Mouse (Mus musculus): ENCODE results near the gene Insyn1.
A peak's percentile ranks its signal among the peaks of the same experiment; 100 is the strongest.

Insyn1 gene

DNA sequence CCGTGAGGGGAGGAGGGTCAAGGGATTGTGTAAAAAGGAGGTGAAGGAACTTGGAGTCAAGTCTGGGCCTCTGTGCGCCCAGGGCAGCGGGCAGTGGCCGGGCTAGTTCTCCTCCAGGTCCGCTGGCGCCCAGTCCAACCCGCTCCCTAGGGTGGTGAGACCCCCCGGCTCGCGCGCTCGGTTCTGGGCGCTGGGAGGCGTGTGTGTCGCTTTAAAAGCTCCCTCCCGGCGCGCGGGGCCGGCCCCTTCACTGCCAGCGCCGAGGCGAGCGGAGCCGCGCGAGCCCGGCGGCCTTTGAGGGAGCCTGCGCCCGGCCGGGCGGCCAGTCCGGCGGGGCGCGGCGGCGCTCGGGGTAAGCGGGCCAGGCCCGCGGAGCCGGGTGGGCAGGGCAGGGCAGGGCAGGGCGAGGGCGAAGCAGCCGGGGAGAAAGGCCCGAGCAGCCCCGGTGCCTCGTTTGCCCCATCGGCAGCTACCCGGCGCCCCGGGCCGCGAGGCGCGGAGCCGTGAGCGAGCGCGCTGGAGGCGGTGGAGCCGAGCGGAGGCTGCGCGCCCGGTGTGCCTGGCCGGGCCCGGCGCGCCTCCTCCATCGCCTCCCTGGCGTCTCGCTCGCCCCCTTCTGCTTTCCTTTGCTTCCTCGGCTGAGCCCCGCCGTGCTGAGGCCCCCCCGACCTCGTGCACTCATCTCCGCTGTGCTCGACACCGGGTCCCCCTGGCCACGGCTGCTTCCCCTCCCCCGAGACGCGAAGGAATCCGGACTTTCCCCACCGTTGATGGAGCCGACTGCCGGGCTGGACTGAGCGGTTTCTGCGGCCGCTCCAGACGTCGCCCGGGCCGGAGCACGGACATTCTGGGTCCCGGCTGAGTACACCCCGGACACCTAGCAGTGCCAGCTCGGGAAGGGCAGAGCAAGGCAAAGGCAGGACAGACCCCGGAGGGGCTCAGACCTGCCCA is at the start of gene Insyn1:
TSS of gene Insyn1 (plus strand) at position 753 of the 951 bp plus-strand sequence.
- peak; percentile 18 to 65 for DNase-seq (ENCODE audit: low spot score in 2 of 2)

DNA sequence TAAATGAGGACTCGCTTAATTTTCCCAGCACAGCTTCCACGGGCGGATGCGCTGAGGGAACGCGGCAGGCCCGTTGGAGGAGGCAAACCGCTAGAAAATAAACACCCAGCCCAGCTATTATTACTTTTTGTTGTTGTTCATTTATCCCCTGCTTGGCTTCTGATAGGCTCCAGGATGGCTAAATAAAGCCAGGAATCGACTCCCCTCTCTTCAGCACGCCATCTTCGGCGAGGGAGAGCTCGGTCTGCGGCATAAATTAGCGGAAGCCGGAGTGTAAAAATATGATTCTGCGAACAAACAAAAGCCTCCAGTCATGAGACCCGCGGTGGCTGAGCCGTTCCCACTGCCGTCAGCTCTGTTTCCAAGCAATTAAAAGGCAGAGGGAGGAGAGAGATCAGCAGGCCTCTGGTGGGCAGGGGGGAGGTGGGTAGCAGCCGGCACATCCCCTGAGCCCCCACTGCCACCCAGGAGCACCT is 49.4 kb upstream of the Insyn1 start:
- DNase-seq (ENCODE audit: low spot score in 2 of 2), result no peak

GRCm38 (mm10) chr9:58440100-58440499 is 48.3 kb upstream of the Insyn1 start:
- DNase-seq (ENCODE audit: low spot score in 2 of 2), result no peak

DNA sequence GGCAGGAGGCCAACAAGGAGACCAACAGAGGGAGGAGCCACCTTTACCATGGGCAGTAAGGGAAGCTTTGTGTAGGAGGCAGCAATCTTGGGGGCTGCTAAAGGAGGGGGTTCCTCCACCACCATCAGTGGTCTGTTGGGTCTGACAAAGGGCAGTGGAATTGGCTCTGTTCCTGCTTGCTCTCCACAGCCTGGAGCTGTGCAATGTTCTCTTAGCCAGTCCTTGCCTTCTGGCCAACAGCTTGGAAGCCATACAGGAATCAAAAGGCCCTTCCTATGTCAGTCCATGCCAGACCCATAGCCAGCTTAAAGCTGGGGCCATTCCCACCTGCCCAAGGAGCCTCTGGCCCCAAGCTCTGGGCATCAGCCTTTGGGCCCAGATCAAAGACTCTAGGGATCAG is 47.8 kb upstream of the Insyn1 start:
- DNase-seq (ENCODE audit: low spot score in 2 of 2), result no peak

DNA sequence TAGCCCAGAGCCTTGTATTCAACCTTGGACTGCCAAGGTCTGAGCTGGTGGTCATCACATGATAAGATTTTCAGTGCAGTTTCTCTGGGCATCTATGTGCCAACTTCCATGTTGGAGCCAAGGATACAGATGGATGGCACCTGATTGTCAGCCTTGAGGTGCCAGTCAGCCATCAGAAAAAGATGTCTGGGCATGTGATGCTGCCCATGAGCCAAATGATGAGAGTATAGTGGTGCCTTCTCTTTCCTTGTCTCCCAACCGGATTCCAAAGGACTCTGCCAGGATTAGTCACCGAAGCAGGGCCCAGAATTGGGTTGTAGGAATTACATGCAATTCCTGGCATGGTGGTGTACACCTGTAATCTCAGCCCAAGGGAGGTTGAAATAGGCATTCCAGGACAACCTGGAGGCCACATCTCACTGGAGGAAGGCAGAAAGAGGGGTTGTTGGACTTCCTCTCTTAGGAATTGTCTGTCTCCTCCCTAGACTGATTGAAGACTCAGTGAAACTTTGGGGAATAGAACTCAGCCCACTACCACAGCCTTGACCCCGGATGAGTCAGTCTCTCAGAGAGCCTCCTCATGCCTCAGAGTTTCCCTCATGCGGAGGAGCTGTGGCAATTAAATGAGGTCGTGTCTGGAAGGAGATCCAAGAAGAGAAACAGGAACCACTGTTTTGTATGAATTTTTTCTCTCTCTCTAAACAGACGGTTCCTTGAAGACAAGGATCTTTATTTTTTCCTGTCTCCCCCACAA is 46.9 kb upstream of the Insyn1 start:
- DNase-seq (ENCODE audit: low spot score in 2 of 2), result no peak

DNA sequence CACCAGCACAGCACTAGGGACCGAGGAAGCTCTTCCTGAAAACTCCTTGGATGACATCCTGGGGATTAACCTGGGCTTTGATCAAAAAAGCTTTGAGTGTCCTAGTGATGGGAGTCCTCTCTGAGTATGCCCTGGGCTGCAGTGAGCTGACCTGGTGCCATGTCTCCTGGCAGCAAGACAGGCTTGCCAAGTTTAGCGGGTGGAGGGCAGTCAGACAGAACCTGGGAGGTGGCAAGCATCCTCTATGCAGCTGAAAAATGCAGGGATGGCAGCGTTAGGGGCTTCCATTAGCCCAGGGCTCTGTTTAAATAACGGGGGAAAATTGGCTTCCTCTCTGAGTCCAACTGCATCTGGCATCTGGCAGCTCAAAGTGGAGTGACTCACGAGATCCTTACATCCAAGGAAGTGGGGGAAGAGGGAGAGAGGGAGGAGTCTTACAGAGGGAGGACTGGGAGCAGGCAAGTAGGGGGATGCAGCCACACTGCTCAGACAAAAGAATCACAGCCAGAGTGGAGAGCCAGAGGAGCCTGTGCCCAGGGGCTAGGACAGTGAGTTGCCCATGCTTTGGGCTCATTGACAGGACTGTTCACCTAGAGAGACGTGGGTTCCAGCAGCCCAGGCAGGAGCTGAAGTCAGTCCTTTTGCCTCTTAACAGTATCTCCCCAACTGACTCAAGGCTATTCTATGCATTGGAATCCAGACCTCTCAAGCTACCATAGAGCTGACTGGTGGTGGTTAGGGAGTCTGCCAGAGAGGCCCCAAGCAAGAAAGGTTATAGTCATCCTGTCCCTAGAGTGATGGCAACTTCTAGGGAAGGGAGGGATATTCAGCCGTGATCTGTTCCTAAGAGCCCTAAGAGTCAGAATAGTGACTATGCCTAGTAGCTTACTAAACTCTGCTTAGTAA is 46.0 kb upstream of the Insyn1 start:
- DNase-seq (ENCODE audit: low spot score in 2 of 2), result no peak

GRCm38 (mm10) chr9:58443061-58443460 is 45.3 kb upstream of the Insyn1 start:
- no peak for DNase-seq (ENCODE audit: low spot score in 2 of 2)

DNA sequence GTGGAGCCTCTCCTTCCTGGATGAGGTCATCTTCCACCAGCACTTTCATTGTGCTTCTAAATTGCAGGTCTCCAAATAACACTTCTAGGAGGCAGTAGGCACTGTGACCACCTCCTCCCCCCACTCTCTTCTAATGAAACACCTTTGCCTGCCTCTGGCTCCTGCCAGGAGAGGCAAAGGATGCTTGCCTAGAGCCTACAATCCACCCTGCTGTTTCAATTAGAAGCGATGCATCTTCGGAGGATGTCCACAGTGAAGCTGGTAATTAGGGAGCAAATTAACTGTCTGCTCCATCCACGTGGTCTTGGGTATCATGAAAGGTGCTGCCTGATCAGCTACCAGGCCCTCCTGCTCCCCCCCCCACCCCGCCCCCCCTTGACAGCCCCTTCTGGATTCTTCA is 41.6 kb upstream of the Insyn1 start:
- DNase-seq (ENCODE audit: low spot score in 2 of 2), result no peak

DNA sequence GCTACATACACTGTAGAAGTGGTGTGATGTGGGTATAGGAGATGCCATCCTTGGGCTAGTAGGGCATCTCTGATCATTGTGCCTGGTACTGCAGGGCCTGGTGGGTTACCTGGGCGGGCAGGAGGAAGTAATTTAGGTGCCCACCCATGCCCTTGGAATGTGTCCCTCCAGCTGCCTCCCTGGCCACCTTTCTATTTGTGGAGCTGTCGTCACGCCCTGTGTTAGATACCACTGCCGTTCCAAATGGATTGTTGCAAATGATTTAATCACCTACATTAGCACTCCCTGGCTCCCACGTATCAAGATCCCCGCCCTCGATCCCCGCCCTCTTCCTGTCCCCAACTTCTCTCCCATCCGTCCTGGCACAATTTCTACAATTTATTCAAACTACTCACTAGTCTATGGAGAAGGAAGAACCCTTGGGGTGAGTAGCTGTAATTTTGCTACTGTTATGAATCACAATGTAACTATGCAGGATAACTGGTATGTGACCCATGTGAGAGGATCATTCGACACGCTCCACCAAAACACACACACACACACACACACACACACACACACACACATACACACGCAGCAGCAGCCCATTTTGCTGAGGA is 40.3 kb upstream of the Insyn1 start:
- no peak for DNase-seq (ENCODE audit: low spot score in 2 of 2)

- DNase-seq (ENCODE audit: low spot score in 2 of 2), result no peak
Observed at GRCm38 (mm10) chr9:58449526-58449925, 38.9 kb upstream of the Insyn1 start.

- no peak for DNase-seq (ENCODE audit: low spot score in 2 of 2)
Observed at GRCm38 (mm10) chr9:58453791-58454378, 34.5 kb upstream of the Insyn1 start.

DNA sequence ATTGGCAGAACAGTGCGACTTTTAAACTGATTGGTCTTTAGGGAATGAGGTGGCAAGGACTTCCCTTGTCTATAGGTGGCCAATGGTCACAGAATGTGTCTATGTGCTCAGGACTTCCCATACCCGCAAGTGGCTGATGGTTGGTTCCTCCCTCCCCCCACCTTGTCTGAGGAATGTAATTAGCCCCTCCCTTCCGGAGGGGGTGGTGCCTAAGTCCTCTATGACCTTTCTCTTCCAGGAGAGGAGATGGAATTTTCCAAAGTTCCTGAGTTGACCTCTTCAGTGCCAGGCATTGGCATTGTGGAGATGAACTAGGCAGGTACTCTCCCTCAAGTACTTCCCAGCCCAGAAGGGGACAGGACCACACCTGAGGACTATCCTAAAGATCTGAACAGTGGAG is 33.5 kb upstream of the Insyn1 start:
- DNase-seq (ENCODE audit: low spot score in 2 of 2), result no peak

DNA sequence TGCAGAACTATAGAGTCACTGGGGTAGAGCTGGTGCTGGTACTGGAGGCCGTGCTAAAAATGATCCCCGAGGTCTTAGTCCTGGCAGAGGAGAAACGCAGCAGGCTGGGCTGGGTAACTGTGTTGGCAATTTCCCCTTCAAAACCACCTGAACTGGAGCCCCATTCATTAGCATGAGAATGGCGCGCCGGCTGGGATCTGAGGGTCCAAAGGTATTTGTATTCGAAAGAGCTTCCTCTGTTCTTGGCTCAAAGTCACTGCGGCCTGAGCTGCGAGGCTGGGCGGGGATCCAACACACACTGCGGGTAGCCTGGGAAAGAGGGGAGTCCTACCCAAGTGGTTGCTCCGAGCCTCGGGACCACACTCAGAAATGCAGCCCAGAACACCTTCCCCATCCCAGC is 32.6 kb upstream of the Insyn1 start:
- no peak for DNase-seq (ENCODE audit: low spot score in 2 of 2)

DNA sequence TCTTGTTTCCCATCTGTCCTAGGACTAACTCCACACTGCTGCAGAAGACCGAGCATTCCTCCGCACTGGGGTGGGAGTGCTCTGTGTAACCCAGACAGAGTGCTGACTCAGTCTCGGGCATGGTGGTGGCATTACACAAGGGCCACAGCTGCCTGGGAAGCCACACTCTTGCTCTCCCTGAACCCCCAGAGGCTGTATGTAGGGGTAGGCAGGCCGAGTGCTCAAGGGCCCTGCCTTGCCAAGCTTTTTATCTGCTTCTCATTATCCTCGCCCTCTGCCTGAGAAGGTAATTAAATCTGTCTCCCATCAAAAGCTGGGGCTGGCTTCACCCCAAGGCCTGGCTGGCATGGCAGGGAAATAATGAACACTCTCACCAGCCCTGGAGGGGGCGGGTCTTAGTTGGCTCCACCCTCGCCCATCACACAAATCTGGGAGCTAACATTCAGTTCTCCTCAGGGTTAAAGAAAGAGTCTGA is 30.9 kb upstream of the Insyn1 start:
- no peak for DNase-seq (ENCODE audit: low spot score in 2 of 2)

DNA sequence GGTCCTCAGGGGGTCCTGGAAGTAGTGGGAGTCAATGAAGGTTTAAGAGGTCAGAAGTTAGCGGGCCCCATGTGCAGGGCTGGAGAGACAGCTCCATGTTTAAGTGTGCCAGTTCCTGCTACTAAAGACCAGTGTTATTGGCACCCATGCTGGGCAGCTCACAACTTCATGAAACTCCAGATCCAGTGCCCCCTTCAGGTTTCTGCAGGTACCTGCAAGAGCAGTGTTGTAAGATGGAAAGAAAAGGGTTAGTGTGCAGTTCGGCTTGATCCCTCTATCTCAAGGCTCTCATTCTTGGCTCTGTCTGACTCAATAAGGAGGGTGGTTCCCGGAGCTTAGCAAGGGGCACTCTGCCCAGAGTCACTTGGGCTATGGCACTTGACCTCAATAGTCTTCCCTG is 30.1 kb upstream of the Insyn1 start:
- no peak for DNase-seq (ENCODE audit: low spot score in 2 of 2)

DNA sequence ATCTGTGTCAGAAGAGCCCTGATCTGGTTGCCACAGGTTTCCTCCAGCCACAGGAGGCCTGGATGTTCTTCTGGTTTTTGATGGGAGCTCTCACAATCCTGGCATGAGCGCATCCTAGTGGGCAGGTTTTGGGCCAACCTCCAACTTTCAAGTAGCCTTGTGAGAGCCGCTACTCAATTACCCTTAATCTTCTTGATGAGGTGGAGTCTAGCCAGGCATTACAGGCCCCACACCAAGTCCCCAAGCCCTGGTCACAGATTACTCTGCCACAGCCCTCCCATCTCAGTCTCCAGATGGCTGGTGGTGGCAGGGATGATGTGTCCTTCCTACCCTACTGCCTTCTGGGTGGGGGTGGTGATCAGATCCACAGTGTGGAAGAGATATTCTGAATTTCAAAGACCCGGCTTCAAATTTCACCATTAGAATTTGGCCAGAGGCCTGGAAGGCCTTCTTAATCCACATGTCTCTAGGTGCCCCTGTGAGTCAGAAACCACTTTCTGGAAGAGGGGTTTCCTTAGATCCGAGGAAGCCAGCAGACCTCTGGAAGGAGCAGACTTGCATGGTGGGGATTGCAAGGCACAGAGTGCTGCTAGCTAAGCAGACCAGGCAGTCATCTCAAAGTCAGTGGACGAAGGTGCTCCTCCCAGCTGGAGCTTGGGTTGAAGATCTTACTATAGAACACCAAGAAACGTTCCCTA is 29.4 kb upstream of the Insyn1 start:
- no peak for DNase-seq (ENCODE audit: low spot score in 2 of 2)

DNA sequence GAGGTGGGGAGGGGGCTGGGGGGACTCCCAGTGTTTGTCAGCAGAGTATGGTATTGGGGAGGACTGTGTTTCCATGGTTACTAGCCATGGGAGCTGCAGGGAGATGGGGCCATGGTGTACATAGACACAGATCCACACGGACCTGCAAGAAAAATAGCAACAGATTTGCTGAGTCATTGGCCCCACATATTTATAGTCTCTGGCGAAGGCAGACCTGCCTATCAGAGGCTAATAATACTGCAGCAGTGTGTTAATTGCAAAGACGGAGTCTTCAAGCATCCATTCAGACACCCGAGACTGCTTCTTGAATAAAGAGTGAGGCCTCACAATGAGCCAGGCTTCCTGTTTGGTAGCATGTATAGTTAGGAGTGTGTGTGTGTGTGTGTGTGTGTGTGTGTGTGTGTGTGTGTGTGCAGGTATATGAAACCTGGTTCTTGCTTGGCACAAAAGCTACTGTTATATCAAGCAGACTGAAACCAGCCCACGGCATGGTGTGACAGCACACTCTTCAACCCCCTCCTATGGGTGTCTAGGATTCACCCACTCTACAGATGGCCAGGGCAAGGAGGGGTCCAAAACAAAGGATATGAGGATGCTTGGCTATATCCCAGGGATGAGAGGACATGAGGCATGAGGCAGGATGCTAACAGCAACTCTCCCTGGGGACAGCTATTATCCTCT is 20.9 kb upstream of the Insyn1 start:
- no peak for DNase-seq (ENCODE audit: low spot score in 2 of 2)

DNA sequence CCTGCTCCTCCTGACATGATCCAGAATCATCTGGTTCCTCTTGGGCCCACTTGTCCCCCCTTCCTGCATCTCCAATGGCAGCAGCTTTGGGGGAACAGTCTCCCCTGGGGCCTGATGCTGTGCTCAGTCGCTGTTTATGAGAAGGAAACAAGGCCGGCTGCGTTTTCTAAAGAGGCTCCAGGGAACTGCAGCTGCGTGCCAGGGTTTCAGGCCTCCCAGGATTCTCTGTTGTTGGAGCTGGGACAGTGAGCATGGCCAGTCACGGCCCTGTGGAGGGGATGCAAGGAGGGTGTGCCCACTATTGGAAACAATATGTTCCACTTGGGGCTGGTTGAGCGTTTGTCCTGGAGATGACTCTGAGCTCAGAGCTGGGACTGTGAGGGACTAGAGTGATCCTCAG is 17.9 kb upstream of the Insyn1 start:
- no peak for DNase-seq (ENCODE audit: low spot score in 2 of 2)

DNA sequence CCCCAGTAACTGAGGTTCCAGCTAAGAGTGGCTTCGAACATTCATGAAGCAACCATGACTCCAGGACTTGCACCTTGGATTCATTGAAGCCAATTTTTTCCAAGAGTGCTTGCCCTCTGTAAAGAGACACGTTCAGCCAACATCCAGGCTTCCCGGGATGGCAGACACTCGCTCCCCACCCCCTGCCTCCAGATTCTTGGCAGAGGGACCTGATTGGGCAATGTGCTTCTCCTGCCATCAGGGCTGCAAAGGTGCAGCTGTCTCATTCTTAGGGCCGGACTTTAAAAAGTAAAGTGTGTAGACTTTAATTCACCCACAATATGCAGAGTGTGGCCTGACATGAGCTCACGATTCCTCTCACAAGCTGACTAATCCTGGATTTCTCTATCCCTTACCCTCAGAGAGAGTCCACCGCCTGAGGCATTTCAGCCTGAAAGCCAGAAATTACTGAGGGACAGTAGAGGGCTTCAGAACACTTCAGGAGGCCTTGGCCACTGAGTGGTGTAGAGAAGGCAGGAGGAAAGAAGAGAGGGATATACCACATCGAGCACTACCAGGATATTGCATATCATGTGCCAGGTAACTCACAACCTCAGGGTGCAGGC is 15.1 kb upstream of the Insyn1 start:
- no peak for DNase-seq (ENCODE audit: low spot score in 2 of 2)
